Mouse (Mus musculus): ENCODE data around the gene Neurl2. TPM values are rescaled to one million over a fixed set of nuclear protein-coding genes. Genes with fewer than 3 reads are reported as not detected.

Neurl2 gene
- 0.59 TPM for total RNA-seq (2023)

DNA sequence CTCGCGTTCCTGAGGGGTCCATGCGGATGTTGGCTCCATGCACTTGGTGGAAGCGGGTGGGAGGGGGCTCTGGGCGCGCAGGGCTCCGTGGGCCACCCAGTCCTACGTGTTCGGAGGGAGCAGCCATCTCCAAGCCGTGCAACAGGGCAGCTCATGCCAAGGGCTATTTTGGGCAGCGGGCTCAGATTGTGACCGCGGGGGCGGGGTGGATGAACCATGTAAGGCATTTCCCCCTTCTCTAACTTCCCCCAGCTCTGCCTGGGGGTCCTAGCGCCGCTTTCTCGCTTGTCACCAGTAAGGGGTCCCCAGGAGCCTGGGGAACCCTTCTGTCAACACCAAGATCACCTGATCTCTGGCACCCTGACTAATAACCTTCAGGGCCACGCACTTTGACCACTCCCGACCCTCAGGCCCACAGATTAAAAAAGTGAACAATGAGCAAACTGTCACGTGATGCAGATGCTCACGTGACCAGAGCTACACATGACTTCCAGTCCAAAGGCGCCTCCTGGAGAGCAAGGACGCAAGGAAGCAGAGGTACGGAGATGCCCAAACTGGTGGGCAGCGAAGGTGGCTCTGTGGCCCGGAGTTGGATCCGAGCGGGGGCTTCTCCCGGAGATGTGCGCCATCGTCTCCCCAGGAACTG, at the start of gene Neurl2:
Gene Neurl2, minus strand, starts transcription at position 143 of the 646 bp plus-strand sequence.

DNA sequence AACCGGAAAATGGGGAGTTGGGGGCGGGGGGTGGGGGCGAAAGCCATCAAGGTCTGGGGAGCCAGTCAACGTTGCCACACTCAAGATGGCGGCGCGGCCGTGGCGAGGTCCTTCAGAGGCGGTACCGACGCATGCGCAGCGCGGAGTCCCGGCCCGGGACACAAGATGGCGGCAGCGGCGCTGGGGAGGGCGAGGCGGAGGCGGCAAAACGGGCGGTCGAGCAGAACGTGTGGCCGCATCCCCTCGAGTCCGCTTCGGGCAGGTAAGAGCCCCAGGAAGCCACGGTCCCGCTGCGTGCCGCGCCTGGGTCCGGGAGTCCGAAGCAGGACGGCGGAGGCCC, 45.9 kb upstream of the Neurl2 start, which contains the start of gene Pcif1:
Gene Pcif1, plus strand, starts transcription at position 77 of the 340 bp plus-strand sequence.

DNA sequence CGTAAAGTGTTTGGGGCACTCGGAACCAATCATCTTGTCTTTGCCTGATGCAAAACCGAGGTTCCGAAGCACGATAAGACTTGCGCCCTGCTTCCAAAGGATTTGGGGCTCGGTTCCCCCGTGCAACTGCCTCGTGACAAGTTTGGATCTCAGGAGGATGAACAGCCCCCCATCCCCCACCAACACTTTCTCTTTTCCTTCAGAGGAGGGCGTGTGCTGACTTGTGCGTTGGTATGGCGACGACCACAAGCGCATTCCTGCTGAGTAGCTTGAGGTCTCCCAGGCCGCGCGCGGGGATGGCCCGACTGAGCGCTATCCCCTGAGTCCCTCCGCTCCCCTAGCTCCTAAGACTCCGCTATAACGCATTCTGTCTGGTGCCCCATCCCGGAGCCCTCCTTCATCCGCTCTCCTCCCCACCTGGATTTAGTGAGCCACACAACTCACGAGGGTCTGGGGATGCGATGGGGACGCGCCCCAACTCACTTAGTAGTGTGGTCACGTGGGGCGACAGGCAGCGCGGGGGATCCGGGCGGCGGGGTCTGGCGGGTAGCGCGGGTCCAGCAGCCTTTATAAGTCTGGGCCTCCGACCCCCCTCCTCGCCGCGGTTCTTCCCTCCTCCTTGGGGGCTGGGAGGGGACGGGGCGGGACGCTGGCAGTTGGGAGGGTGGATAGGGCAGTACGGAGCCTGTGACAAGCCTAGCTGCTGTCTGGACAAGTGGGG, 24.0 kb upstream of the Neurl2 start, which contains the start of gene Pltp:
Gene Pltp, minus strand, starts transcription at position 611 of the 721 bp plus-strand sequence.

DNA sequence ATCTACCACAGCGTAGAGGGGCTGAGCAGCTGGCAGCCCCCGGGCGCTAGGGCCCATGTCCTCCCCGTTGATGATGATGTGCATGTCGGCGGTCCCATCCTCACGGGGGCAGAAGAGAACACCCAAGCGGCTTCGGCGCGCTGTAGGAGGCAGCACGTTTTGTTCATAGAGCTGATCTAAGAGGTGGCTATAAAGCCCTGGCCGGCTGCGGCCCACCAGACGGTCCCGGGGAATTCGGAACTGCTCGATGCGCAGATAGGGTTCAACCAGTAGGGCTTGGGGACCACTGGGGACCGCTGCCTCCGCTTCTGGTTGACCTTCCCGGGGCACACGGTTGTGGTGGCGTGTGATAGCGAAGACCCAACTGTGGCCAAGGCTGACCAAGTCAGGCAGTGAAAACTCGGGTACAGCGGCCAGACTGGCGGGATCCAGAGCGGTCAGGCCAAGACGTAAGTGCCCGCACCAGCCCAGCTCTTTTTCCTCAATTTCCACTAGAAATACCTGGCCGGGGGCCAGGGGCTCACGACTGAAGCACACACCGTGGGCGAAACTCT, 431 bp downstream of the Neurl2 start, which contains the start of gene Ctsa:
Gene Ctsa, plus strand, starts transcription at position 126 of the 554 bp plus-strand sequence.

DNA sequence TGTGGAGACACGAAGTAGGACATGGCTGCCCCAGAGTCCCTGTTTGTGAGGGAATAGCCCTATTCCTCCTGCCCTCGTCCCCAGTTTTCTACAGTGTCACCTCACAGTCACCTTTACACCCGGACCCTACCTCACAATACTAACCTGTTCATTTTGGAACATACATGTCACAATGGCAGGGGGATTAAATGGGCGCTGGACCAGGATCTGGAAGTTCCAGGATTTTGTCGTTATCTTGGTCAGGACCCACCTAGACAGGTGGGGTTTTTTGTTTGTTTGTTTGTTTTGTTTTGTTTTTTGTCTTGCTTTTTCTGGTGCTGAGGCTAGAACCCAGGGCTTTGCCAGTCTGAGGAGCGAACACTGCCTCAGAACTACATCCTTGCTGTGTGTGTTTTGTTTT, 4.8 kb downstream of the Neurl2 start, which contains the start of gene Spata25:
Gene Spata25, minus strand, starts transcription at position 101 of the 400 bp plus-strand sequence.

DNA sequence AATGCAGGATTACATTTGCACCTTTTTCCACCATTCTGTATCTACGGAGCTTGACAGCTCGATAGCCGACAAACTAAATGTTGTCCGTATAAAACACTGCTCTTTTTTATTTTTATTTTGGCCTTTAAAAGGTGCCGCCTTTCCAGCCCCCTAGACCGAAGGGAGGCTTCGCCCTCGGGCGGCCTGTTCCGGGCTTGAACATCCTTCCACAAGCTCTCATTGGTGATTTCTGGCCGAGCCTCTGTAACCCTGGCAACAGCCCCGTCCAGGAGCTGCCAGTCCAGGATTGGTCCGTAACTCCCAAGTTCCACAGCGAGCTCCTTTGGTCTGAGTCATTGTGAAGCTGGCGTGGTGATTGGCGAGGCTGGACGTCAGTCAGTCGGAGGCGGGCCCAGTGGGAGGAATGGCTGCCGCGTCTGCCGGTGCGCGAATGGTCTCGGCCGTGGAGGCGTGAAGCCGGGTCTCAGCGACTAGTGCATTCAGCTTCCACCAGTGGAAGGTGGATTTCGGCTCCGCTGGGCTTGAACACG, 10.6 kb downstream of the Neurl2 start, which contains the start of gene Zswim1:
Gene Zswim1, plus strand, starts transcription at position 51 of the 530 bp plus-strand sequence.

DNA sequence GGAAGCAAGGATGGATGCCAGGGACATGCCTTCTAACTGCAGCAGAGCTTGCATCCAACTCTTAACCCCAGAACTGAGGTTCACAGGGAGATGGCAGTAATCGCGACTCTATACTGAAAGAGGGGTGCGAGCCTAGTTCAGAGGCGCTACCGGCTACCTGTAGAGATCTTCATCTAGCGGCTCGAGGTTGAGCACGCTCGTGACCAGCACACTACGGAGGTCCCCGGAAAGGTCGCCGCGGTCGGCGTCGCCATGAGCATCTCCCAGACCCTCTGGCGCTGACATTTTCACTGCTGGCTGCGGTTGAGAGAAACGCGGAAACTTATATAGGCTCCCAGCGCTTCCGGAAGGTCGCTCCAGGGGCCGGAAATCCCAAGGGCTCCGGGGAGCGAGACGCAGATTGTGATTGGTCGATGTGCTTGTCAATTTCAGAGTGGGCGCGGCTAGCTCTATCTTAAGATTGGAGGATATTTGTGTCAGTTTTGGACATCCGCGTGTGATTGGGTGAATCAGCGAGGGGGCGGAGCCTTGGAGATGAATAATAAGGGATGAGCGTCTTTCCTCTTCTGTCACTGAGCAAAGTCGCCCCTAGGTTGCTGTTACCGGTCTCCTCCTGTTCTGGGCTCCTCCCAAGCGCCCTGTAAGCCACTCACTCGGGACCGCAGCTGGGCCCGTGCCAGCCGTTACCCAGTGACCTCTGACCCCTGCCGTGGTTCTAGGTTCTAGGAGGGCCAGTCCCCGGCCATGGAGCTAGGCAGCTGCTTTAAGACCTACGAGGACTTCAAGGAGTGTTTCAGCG, 28.5 kb downstream of the Neurl2 start, which contains the start of the genes Acot8 and Zswim3:
Gene Acot8, minus strand, starts transcription at position 350 of the 799 bp plus-strand sequence.
Gene Zswim3, plus strand, starts transcription at position 566 of the 799 bp plus-strand sequence.

DNA sequence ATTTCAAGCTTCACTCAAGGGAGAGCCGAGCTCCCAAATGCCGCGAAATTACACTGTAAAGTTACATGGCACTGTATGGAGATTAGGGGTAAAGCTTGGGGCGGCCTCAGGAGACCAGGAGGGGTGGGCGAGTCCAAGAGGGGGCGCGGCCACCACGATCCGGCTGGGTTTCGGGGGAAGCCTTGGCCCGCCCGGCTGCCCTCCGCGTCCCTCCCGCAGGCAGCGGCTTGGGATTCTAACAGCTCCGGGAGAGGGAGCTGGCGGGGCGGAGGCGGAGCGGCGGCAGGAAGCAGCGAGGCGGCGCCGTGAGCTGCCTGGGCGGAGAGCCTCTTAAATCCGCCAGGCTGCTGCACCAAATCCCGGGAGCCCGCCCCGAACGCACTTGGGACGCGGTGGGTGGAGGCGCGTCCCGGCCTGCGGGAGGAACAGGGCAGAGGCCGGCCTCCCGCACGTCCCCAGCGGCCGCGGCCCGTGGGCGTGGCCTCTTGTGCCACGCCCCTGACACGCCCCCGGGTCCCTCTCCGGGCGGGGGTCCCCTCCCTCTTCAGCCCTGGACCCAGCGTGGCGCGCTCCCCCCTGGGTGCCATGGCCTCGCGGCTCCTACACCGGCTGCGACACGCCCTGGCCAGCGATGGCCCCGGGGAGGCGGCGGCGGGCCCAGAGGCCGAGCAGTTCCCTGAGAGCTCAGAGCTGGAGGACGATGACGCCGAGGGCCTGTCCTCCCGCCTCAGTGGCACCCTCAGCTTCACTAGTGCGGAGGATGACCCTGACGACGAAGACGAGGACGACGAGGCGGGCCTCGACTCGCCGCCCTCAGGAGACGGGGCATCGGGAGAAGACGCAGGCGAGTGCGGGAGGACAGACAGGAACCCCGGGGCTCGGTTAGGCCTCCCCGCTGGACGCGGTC, 47.5 kb downstream of the Neurl2 start, which contains the start of gene Snx21:
Gene Snx21, plus strand, starts transcription at position 343 of the 907 bp plus-strand sequence.

Other genes with a start within 250 kb of the Neurl2 start
- not detected for gene Wfdc6a, start 248.0 kb downstream of the Neurl2 start, total RNA-seq (2023)
- gene Eppin, start 239.9 kb downstream of the Neurl2 start, total RNA-seq (2023) = not detected
- gene Wfdc6b, start 219.9 kb downstream of the Neurl2 start, total RNA-seq (2023) = not detected
- gene Wfdc8, start 219.8 kb downstream of the Neurl2 start, total RNA-seq (2023) = not detected
- not detected for gene Wfdc16, start 194.7 kb downstream of the Neurl2 start, total RNA-seq (2023)
- not detected for gene Wfdc10, start 177.4 kb downstream of the Neurl2 start, total RNA-seq (2023)
- not detected for gene Wfdc9, start 176.9 kb downstream of the Neurl2 start, total RNA-seq (2023)
- not detected for gene Wfdc11, start 159.4 kb downstream of the Neurl2 start, total RNA-seq (2023)
- not detected for gene Wfdc13, start 148.3 kb downstream of the Neurl2 start, total RNA-seq (2023)
- not detected for gene Spint4, start 135.0 kb downstream of the Neurl2 start, total RNA-seq (2023)
- gene Spint5, start 118.2 kb downstream of the Neurl2 start, total RNA-seq (2023) = not detected
- gene Wfdc3, start 87.5 kb downstream of the Neurl2 start, total RNA-seq (2023) = not detected
- gene Dnttip1, start 87.5 kb downstream of the Neurl2 start, total RNA-seq (2023) = 49.4 TPM
- 2.8 TPM for gene Ube2c, start 63.6 kb downstream of the Neurl2 start, total RNA-seq (2023)
- 1.2 TPM for gene Tnnc2, start 53.5 kb downstream of the Neurl2 start, total RNA-seq (2023)
- gene Snx21, start 47.6 kb downstream of the Neurl2 start, total RNA-seq (2023) = 0.35 TPM
- gene Acot8, start 28.6 kb downstream of the Neurl2 start, total RNA-seq (2023) = 33.9 TPM
- 2.2 TPM for gene Zswim3, start 28.4 kb downstream of the Neurl2 start, total RNA-seq (2023)
- gene Zswim1, start 10.8 kb downstream of the Neurl2 start, total RNA-seq (2023) = 10.8 TPM
- gene Spata25, start 4.9 kb downstream of the Neurl2 start, total RNA-seq (2023) = not detected
- gene Ctsa, start 583 bp downstream of the Neurl2 start, total RNA-seq (2023) = 103 TPM
- 2.6 TPM for gene Pltp, start 24.3 kb upstream of the Neurl2 start, total RNA-seq (2023)
- 144 TPM for gene Pcif1, start 45.8 kb upstream of the Neurl2 start, total RNA-seq (2023)
- gene Zfp335, start 78.3 kb upstream of the Neurl2 start, total RNA-seq (2023) = 53.7 TPM
- 1.6 TPM for gene Mmp9, start 107.3 kb upstream of the Neurl2 start, total RNA-seq (2023)
- not detected for gene Slc12a5, start 127.3 kb upstream of the Neurl2 start, total RNA-seq (2023)
- gene Ncoa5, start 201.4 kb upstream of the Neurl2 start, total RNA-seq (2023) = 41.4 TPM
- 10.3 TPM for gene Cd40, start 222.2 kb upstream of the Neurl2 start, total RNA-seq (2023)

Data from CD4-positive naive resting alpha-beta T cell, adult 76 days (primary cell).